Mouse (Mus musculus) midbrain, embryonic 14.5 days (tissue): ENCODE measurements around the gene Gm6583. TPM values are rescaled to one million over a fixed set of nuclear protein-coding genes. Genes with fewer than 3 reads are reported as not detected.

Source experiments
- ATAC-seq: fragments of 200-750 bp; cut with Nextera tagmentation; 2 replicates; pipeline ENCODE4 v1.8.0; 2017; ENCODE audit warnings: moderate number of reproducible peaks, moderate library complexity; ENCODE audit not compliant: low FRiP score, low TSS enrichment
- DNase-seq: peaks from one replicate; pipeline ENCODE4 v3.0.0-alpha.2; 2015
- H3K27ac ChIP-seq: fragments of 300-500 bp; sonication (generic); replicated peaks from 2 replicates; pipeline ENCODE4 v1.5.1; 2014; ENCODE audit warnings: mild to moderate bottlenecking, low read depth, low read length, moderate library complexity
- H3K27me3 ChIP-seq: fragments of 300-500 bp; sonication (generic); 2 replicates; pipeline ENCODE4 v1.6.1; 2014; ENCODE audit warnings: low read length, control low read depth, mixed read lengths; ENCODE audit not compliant: control insufficient read depth, insufficient read depth
- H3K36me3 ChIP-seq: fragments of 300-500 bp; sonication (generic); 2 replicates; pipeline ENCODE4 v1.6.1; 2014; ENCODE audit warnings: low read length, control low read depth; ENCODE audit not compliant: control insufficient read depth, insufficient read depth
- H3K4me1 ChIP-seq: fragments of 300-500 bp; sonication (generic); 2 replicates; pipeline ENCODE4 v1.6.1; 2014; ENCODE audit warnings: mild to moderate bottlenecking, antibody characterized with exemption, low read length, control low read depth; ENCODE audit not compliant: control insufficient read depth, insufficient read depth
- H3K4me2 ChIP-seq: fragments of 300-500 bp; sonication (generic); 2 replicates; pipeline ENCODE4 v1.6.1; 2014; ENCODE audit warnings: mild to moderate bottlenecking, low read length, moderate library complexity
- H3K4me3 ChIP-seq: fragments of 300-500 bp; sonication (generic); replicated peaks from 2 replicates; pipeline ENCODE4 v1.5.1; 2014; ENCODE audit warnings: low read depth, low read length
- H3K9ac ChIP-seq: fragments of 300-500 bp; sonication (generic); replicated peaks from 2 replicates; pipeline ENCODE4 v1.6.1; 2014; ENCODE audit warnings: mild to moderate bottlenecking, low read length, moderate library complexity
- H3K9me3 ChIP-seq: fragments of 300-500 bp; sonication (generic); 2 replicates; pipeline ENCODE4 v1.6.1; 2016; ENCODE audit warnings: low read length, control low read depth, mixed read lengths; ENCODE audit not compliant: control insufficient read depth
- WGBS: fragments of 180-500 bp; shearing (Covaris S2); extraction: QIAGEN DNeasy Blood & Tissue Kit; methylation state at CpG from one replicate; pipeline ENCODE4 v1.1.7; 2014; 5-methylcytosine and 5-hydroxymethylcytosine counted together
- polyA plus RNA-seq: library from polyadenylated mRNA; unstranded; fragments of >200 nt; fragmentation: Nextera tagmentation; extraction: Ambion mirVana; gene quantifications from 2 replicates; pipeline ENCODE4 v1.2.1, GENCODE M21; 2014

The Gm6583 gene
- polyA plus RNA-seq, 1 experiment from 2014 or later, result 0.12 TPM

DNA sequence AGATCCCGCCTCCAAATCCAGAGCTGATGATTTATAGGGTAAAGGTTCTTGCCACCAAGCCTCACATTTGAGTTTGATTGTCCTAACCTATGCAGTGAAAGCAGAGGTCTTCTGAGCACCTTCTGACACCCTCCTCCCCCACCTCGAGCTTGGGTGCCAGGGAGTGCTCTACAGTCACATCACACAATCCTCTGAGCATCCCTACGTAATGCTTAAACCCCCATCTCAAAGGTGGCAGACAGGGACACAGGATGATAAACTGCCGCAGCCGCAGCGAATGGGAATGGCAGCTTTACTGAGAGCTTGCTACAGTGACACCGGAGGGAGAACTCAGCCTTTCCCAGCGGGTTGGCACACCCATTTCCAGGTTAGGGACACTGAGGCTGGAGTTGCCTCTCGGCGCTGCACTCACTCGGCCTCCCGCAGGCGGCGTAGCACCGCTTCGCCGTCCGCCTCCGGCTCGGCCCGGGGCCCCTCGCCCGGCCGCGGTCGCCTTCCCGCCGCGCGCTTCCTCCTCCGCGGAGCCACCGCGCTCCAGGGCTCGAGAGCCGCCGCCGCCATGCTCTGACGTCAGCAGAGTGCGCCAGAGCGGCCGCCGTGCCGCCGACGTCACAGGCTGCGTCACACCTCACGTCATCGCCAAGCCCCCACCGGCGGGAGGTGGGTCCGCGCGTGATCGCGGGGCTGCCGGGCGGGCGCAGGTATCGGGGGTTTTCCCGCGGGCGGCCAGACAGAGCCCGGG is 13.2 kb downstream of the Gm6583 start, which contains the start of the genes Srrd and Hps4:
TSS of gene Srrd (minus strand) at position 578 of the 742 bp plus-strand sequence.
TSS of gene Hps4 (plus strand) at position 621 of the 742 bp plus-strand sequence.
- Histone ChIP-seq H3K9ac (peak within 1 kb of the TSS; percentile 82), H3K27me3 (no peaks in the 10 kb centered on the region), H3K36me3 (peaks cover 38% of the 10 kb centered on the region), H3K4me1 (peaks cover 22% of the 10 kb centered on the region), H3K4me2 (peak within 1 kb of the TSS; percentile 65), H3K4me3 (peak within 1 kb of the TSS; percentile 90), H3K9me3 (no peaks in the 10 kb centered on the region), H3K27ac (peak within 1 kb of the TSS; percentile 72)
- DNase-seq (peak; percentile 94), ATAC-seq (peak; percentile 80)
- 2% methylated on average over 64 of the region's 64 CpGs for WGBS

DNA sequence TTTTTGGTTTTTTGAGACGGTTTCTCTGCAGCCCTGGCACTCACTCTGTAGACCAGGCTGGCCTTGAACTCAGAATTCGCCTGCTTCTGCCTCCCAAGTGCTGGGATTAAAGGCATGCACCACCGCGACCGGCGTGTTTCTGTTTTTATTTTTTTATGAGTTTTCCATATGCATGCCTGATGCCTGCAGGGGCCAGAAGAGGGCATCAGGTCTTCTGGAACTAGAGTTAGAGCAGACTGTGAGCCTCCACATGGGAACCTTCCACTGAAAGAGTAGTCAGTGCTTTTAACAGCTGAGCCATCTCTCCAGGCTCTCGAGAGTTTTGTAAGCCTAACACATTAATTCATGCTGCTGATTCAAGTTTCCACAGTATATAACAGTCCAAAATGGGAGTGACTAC is 16.6 kb downstream of the Gm6583 start:
- no peak overlapping the region for H3K27ac ChIP-seq
- H3K4me3 ChIP-seq, result no peak overlapping the region
- no peak overlapping the region for H3K4me2 ChIP-seq
- DNase-seq (peak; percentile 27), ATAC-seq (no peak)
- H3K36me3 ChIP-seq, result peaks cover 57% of the 10 kb centered on the region
- H3K4me1 ChIP-seq, result peaks cover 16% of the 10 kb centered on the region
- no peaks in the 10 kb centered on the region for H3K27me3 ChIP-seq
- WGBS, result 73% methylated on average over 7 of the region's 7 CpGs
- H3K9me3 ChIP-seq, result no peaks in the 10 kb centered on the region
- H3K9ac ChIP-seq, result no peak overlapping the region

DNA sequence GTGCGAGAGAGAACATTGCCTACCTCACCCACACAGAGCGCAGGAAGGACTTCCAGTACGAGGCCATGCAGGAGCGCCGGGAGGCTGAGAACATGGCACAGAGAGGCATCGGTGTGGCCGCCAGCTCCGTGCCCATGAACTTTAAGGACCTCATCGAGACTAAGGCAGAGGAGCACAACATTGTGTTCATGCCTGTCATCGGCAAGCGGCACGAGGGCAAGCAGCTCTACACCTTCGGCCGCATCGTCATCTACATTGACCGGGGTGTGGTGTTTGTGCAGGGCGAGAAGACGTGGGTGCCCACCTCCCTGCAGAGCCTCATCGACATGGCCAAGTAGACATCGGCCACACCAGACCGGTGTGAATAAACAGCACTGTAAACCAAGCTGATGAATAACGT is 18.8 kb downstream of the Gm6583 start:
- peaks cover 79% of the 10 kb centered on the region for H3K36me3 ChIP-seq
- H3K27me3 ChIP-seq, result no peaks in the 10 kb centered on the region
- ATAC-seq (no peak), DNase-seq (no peak)
- no peaks in the 10 kb centered on the region for H3K9me3 ChIP-seq
- H3K4me3 ChIP-seq, result no peak overlapping the region
- peaks cover 3% of the 10 kb centered on the region; the same call in 1 of the 2 replicates for H3K4me1 ChIP-seq
- no peak overlapping the region for H3K27ac ChIP-seq
- 97% methylated on average over 22 of the region's 22 CpGs for WGBS
- no peak overlapping the region for H3K9ac ChIP-seq
- H3K4me2 ChIP-seq, result no peak overlapping the region

DNA sequence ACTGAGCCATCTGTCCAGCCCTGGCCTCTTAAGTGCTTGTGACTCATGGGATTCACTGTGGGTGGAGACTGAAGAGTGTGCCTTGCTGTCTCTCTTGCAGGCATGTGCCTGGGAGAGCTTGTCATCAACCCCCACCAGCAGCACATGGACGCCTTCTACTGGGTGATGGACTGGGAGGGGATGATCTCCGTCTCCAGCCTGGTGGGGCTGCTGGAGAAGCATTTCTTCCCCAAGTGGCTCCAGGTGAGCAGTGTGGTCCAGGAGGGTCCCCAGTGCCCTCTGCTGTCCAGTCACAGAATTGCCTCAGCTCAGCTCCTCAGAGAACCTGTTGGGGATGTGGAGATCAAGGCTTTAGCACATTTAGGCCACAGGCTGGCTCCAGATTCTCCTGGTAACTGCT is 20.4 kb downstream of the Gm6583 start:
- no peaks in the 10 kb centered on the region for H3K27me3 ChIP-seq
- ATAC-seq, result no peak

DNA sequence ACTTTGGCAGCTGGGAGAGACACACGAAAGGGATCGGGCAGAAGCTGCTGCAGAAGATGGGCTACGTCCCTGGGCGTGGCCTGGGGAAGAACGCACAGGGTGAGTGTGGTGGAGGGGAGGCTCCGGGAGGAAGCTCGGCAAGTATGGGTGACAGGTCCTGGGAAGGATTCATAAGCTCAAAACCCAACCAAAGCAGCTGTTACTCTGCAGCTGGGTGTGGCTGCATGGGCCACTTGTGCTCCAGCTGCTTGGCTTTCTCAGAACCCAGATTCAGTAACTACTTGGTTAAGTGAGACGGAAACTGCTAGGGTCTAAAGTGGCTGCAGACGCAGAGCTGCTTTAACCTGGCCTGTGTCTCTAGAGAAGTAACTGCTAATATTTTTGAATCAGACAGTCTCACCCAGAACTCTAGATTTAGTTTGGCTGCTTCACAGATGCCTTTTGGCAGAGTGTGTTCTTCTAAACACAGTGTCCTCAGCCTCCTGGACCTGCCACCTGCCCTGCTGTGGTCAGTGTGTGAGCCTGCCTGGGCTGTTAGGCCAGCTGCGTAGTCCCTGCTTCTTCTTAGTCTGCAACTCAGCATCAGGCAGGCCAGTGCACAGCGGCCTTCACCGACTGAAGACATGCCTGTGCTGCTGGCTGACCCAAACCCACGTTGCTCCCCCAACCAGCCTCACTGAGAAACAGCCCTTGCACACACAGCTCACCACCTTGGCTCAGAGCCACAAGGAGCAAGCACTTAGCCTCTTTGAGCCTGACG is 25.8 kb downstream of the Gm6583 start:
- Histone ChIP-seq H3K4me2 (no peak overlapping the region), H3K9me3 (no peaks in the 10 kb centered on the region), H3K27ac (no peak overlapping the region), H3K36me3 (peaks cover 71% of the 10 kb centered on the region), H3K27me3 (no peaks in the 10 kb centered on the region), H3K4me1 (peaks cover 12% of the 10 kb centered on the region), H3K4me3 (no peak overlapping the region), H3K9ac (no peak overlapping the region)
- 91% methylated on average over 14 of the region's 14 CpGs for WGBS
- DNase-seq (no peak), ATAC-seq (no peak)

More for the DNA sequence above, 20.4 kb downstream of the Gm6583 start:
- peaks cover 95% of the 10 kb centered on the region for H3K36me3 ChIP-seq
- H3K4me2 ChIP-seq, result no peak overlapping the region
- peak; percentile 63 for DNase-seq
- H3K27ac ChIP-seq, result no peak overlapping the region
- no peaks in the 10 kb centered on the region for H3K9me3 ChIP-seq
- WGBS, result 14% methylated on average over 2 of the region's 2 CpGs
- no peak overlapping the region for H3K4me3 ChIP-seq
- H3K4me1 ChIP-seq, result no peaks in the 10 kb centered on the region
- H3K9ac ChIP-seq, result no peak overlapping the region

DNA sequence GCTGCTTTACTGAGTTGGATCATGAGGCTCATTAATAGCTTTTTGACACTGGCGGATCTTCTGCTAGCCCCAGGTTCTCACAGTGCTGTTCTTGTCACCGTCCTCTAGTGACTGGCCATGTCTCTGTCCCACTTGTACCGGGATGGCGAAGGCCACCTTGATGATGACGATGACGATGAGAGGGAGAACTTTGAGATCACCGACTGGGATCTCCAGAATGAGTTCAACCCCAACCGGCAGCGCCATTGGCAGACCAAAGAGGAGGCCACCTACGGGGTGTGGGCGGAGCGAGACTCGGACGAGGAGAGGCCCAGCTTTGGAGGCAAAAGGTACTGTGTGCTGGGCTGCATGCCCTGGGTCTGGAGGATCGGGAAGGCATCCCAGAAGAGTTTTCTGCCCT is 28.0 kb downstream of the Gm6583 start:
- peaks cover 49% of the 10 kb centered on the region for H3K36me3 ChIP-seq
- no peak overlapping the region for H3K27ac ChIP-seq
- H3K27me3 ChIP-seq, result no peaks in the 10 kb centered on the region
- no peak for DNase-seq
- H3K4me3 ChIP-seq, result no peak overlapping the region
- H3K4me2 ChIP-seq, result no peak overlapping the region
- H3K9me3 ChIP-seq, result no peaks in the 10 kb centered on the region
- peaks cover 12% of the 10 kb centered on the region for H3K4me1 ChIP-seq
- no peak overlapping the region for H3K9ac ChIP-seq
- WGBS, result 90% methylated on average over 15 of the region's 15 CpGs
- ATAC-seq, result no peak

DNA sequence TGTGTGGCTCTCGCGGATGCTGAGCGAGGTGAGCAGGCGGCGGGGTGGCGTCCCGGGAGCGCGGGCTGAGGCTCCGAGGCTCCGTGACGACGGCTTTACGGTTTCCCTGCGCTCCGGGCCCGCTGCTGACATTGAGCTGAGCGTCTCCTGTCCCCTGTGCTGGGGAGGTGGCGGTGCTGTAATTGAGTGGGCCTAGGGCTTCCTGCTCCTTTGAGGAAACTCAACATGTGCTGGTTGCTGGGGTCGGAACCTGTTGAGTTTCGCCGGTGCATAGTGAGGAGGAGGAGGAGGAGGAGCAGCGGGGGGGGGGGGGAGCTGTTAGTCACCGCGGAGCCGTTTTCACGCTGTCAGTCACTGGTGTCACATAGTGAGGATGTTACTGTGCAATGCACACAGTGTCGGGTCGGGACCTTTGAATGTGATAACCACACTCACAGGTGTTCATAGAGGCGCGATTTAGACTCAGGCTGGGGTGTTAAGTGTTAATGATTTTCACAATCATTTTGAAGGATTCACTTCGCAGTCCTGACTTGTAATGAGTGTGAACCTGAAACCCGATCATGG is 29.3 kb downstream of the Gm6583 start:
- peak overlapping the region; percentile 81 for H3K4me2 ChIP-seq

DNA sequence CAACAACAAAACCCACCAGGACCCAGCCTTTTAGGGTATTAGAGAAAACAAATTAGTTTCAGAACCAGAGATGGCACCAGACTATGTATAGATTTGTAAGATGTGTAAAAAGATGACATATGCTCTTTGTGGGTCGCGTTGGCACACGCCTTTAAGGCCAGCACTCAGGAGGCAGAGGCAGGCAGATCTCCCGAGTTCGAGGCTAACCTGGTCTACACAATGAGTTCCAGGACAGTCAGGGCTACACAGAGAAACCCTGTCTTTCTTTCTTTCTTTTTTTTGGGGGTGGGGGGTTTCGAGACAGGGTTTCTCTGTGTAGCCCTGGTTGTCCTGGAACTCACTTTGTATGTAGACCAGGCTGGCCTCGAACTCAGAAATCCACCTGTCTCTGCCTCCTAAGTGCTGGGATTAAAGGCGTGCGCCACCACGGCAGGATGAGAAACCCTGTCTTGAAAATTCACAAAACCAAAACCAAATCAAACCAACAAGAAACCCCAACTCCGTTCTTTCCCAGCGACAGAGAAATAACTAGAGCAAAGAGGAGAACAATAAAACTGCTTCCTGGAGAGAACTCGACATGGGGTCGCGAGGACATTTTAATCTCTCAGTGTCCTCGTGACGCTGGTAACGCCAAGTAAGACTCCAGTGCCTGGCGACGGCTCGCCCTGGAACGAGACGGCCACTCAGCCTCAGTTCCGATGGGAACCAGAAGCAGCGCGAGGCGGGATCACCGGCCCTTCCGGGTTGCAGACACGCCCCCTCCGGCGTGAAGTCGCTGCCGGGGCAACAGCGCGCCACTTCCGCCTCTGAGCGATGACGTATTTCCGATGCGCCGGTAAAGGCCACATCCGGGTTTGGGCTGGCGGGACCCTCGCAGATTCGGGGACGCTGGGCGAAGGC is 30.0 kb downstream of the Gm6583 start, which contains the start of gene Tfip11:
TSS of gene Tfip11 (plus strand) at position 813 of the 900 bp plus-strand sequence.
- Histone ChIP-seq H3K9me3 (no peaks in the 10 kb centered on the region), H3K4me1 (peaks cover 12% of the 10 kb centered on the region), H3K27me3 (no peaks in the 10 kb centered on the region), H3K27ac (peak within 1 kb of the TSS; percentile 90), H3K36me3 (peaks cover 29% of the 10 kb centered on the region), H3K9ac (peak within 1 kb of the TSS; percentile 66), H3K4me2 (peak within 1 kb of the TSS; percentile 81), H3K4me3 (peak within 1 kb of the TSS; percentile 83)
- WGBS, result 10% methylated on average over 48 of the region's 48 CpGs
- peak; percentile 90 for ATAC-seq
- DNase-seq, result peak; percentile 99

More for the DNA sequence above, 29.3 kb downstream of the Gm6583 start:
- Histone ChIP-seq H3K27me3 (no peaks in the 10 kb centered on the region), H3K4me1 (peaks cover 12% of the 10 kb centered on the region), H3K9me3 (no peaks in the 10 kb centered on the region), H3K4me3 (peak overlapping the region; percentile 83), H3K36me3 (peaks cover 36% of the 10 kb centered on the region), H3K27ac (0 out of 2 replicates have a peak overlapping the region, but pooled peaks have one; percentile 90), H3K9ac (peak overlapping the region; percentile 66)
- under 1% methylated on average over 33 of the region's 33 CpGs for WGBS
- ATAC-seq (peak; percentile 66), DNase-seq (no peak)
